Mouse (Mus musculus): ENCODE measurements around the gene Rsf1. TPM values are rescaled to one million over a fixed set of nuclear protein-coding genes. Genes with fewer than 3 reads are reported as not detected.

Gene Rsf1
- polyA plus RNA-seq, 1 experiment from 2014 or later: 9.5 TPM

- H3K27ac ChIP-seq (ENCODE audit: low read depth, low read length): no peak overlapping the region
- TF ChIP-seq CTCF (IDR thresholded peaks at IDR 0.05; ENCODE audit: low read depth): no peak
- H3K9me3 ChIP-seq (ENCODE audit: control insufficient read depth): no peaks in the 10 kb centered on the region
- WGBS: 94% methylated on average over 5 of the region's 5 CpGs
- no peak for ATAC-seq
- H3K36me3 ChIP-seq (ENCODE audit: control insufficient read depth, insufficient read depth): peaks cover 78% of the 10 kb centered on the region
- H3K4me3 ChIP-seq (ENCODE audit: low read depth, low read length): no peak overlapping the region
- H3K4me1 ChIP-seq (replicated peaks; ENCODE audit: control insufficient read depth, insufficient read depth, low read length): no peaks in the 10 kb centered on the region
- H3K4me2 ChIP-seq (replicated peaks; ENCODE audit: low read depth): no peak overlapping the region
- no peaks in the 10 kb centered on the region for H3K27me3 ChIP-seq (replicated peaks; ENCODE audit: control insufficient read depth, insufficient read depth, low read length)
- H3K9ac ChIP-seq (ENCODE audit: low read depth, low read length): no peak overlapping the region
These were observed 135.0 kb downstream of the Rsf1 start for GRCm38 (mm10) chr7:97714651-97715050.

GRCm38 (mm10) chr7:97717326-97717725, 137.6 kb downstream of the Rsf1 start:
- H3K4me2 ChIP-seq (replicated peaks; ENCODE audit: low read depth): no peak overlapping the region
- H3K4me3 ChIP-seq (ENCODE audit: low read depth, low read length): no peak overlapping the region
- WGBS: 95% methylated on average over 1 of the region's 1 CpGs
- no peaks in the 10 kb centered on the region for H3K4me1 ChIP-seq (replicated peaks; ENCODE audit: control insufficient read depth, insufficient read depth, low read length)
- no peak overlapping the region for H3K27ac ChIP-seq (ENCODE audit: low read depth, low read length)
- H3K9ac ChIP-seq (ENCODE audit: low read depth, low read length): no peak overlapping the region
- no peak for TF ChIP-seq CTCF (IDR thresholded peaks at IDR 0.05; ENCODE audit: low read depth)
- H3K27me3 ChIP-seq (replicated peaks; ENCODE audit: control insufficient read depth, insufficient read depth, low read length): no peaks in the 10 kb centered on the region
- H3K9me3 ChIP-seq (ENCODE audit: control insufficient read depth): no peaks in the 10 kb centered on the region
- ATAC-seq: no peak
- peaks cover 69% of the 10 kb centered on the region for H3K36me3 ChIP-seq (ENCODE audit: control insufficient read depth, insufficient read depth)

- Histone ChIP-seq H3K4me2 (replicated peaks; ENCODE audit: low read depth) (no peak overlapping the region), H3K27ac (ENCODE audit: low read depth, low read length) (no peak overlapping the region), H3K27me3 (replicated peaks; ENCODE audit: control insufficient read depth, insufficient read depth, low read length) (no peaks in the 10 kb centered on the region), H3K36me3 (ENCODE audit: control insufficient read depth, insufficient read depth) (peaks cover 62% of the 10 kb centered on the region), H3K4me1 (replicated peaks; ENCODE audit: control insufficient read depth, insufficient read depth, low read length) (no peaks in the 10 kb centered on the region), H3K9me3 (ENCODE audit: control insufficient read depth) (no peaks in the 10 kb centered on the region), H3K4me3 (ENCODE audit: low read depth, low read length) (no peak overlapping the region), H3K9ac (ENCODE audit: low read depth, low read length) (no peak overlapping the region)
- TF ChIP-seq CTCF (IDR thresholded peaks at IDR 0.05; ENCODE audit: low read depth): no peak
- no peak for ATAC-seq
- WGBS: 85% methylated on average over 5 of the region's 5 CpGs
These were observed 139.4 kb downstream of the Rsf1 start for GRCm38 (mm10) chr7:97719078-97719477.

GRCm38 (mm10) chr7:97720109-97720508, 140.4 kb downstream of the Rsf1 start:
- Histone ChIP-seq H3K4me2 (replicated peaks; ENCODE audit: low read depth) (no peak overlapping the region), H3K9me3 (ENCODE audit: control insufficient read depth) (no peaks in the 10 kb centered on the region), H3K27ac (ENCODE audit: low read depth, low read length) (no peak overlapping the region), H3K27me3 (replicated peaks; ENCODE audit: control insufficient read depth, insufficient read depth, low read length) (no peaks in the 10 kb centered on the region), H3K4me1 (replicated peaks; ENCODE audit: control insufficient read depth, insufficient read depth, low read length) (no peaks in the 10 kb centered on the region), H3K36me3 (ENCODE audit: control insufficient read depth, insufficient read depth) (peaks cover 52% of the 10 kb centered on the region), H3K4me3 (ENCODE audit: low read depth, low read length) (no peak overlapping the region), H3K9ac (ENCODE audit: low read depth, low read length) (no peak overlapping the region)
- peak; percentile 41 for TF ChIP-seq CTCF (IDR thresholded peaks at IDR 0.05; ENCODE audit: low read depth)
- no peak for ATAC-seq
- WGBS: 82% methylated on average over 5 of the region's 5 CpGs

- WGBS: 78% methylated on average over 7 of the region's 7 CpGs
- no peak overlapping the region for H3K4me2 ChIP-seq (replicated peaks; ENCODE audit: low read depth)
- no peak for ATAC-seq
- no peaks in the 10 kb centered on the region for H3K27me3 ChIP-seq (replicated peaks; ENCODE audit: control insufficient read depth, insufficient read depth, low read length)
- H3K36me3 ChIP-seq (ENCODE audit: control insufficient read depth, insufficient read depth): peaks cover 40% of the 10 kb centered on the region
- no peak overlapping the region for H3K4me3 ChIP-seq (ENCODE audit: low read depth, low read length)
- H3K9ac ChIP-seq (ENCODE audit: low read depth, low read length): no peak overlapping the region
- no peak overlapping the region for H3K27ac ChIP-seq (ENCODE audit: low read depth, low read length)
- H3K9me3 ChIP-seq (ENCODE audit: control insufficient read depth): no peaks in the 10 kb centered on the region
- TF ChIP-seq CTCF (IDR thresholded peaks at IDR 0.05; ENCODE audit: low read depth): no peak
- no peaks in the 10 kb centered on the region for H3K4me1 ChIP-seq (replicated peaks; ENCODE audit: control insufficient read depth, insufficient read depth, low read length)
These were observed 142.7 kb downstream of the Rsf1 start for GRCm38 (mm10) chr7:97722278-97722918.

- Histone ChIP-seq H3K36me3 (ENCODE audit: control insufficient read depth, insufficient read depth) (peaks cover 34% of the 10 kb centered on the region), H3K9ac (ENCODE audit: low read depth, low read length) (no peak overlapping the region), H3K9me3 (ENCODE audit: control insufficient read depth) (no peaks in the 10 kb centered on the region), H3K4me3 (ENCODE audit: low read depth, low read length) (no peak overlapping the region), H3K4me1 (replicated peaks; ENCODE audit: control insufficient read depth, insufficient read depth, low read length) (no peaks in the 10 kb centered on the region), H3K4me2 (replicated peaks; ENCODE audit: low read depth) (no peak overlapping the region), H3K27me3 (replicated peaks; ENCODE audit: control insufficient read depth, insufficient read depth, low read length) (no peaks in the 10 kb centered on the region), H3K27ac (ENCODE audit: low read depth, low read length) (no peak overlapping the region)
- 85% methylated on average over 11 of the region's 11 CpGs for WGBS
- TF ChIP-seq CTCF (IDR thresholded peaks at IDR 0.05; ENCODE audit: low read depth): no peak
- no peak for ATAC-seq
These were observed 144.2 kb downstream of the Rsf1 start for GRCm38 (mm10) chr7:97723646-97724538.
